ENCODE assay signal across 12 mouse cellular contexts in the genomic region with DNA sequence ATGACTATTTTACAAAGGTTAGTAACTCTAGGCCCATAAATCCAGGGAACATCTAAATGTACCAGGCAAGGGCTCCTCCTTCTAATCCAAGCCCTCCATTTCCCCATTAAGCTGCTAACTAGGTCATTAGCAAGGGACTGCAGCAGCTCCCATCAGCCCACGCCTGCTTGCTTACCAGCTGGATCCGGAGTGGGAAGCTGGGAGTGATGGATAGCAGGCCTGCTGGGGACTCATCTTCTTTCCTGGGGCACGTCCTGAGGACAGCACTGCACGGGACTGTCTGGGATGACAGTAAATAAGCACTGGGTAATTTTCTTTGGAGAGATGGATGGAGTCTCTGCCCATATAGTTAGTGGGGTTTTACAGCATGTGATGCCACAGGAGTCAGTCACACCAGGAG.
DNase-seq lines count a peak whose midpoint lies in the region; ATAC-seq and TF ChIP-seq lines count a peak whose summit lies in the region.
"Had no signal": no experiment of that assay in that cellular context is flagged by ENCODE, and none has a peak within 500 bp of the region (broad histone marks: within the 10 kb centered on the region; RNA-seq: fewer than 3 reads in every experiment).

No protein-coding gene starts in this region.

- no peaks in the 10 kb centered on the region for H3K27me3 ChIP-seq in kidney, embryonic 15.5 days
- no peaks in the 10 kb centered on the region for H3K27me3 ChIP-seq in heart, adult 2 months (ENCODE audit: control insufficient read depth, insufficient read depth, low read length)
- H3K27me3 ChIP-seq: megakaryocyte, embryonic 14.5 days had no signal

- TF ChIP-seq EP300 in heart, adult 2 months (IDR thresholded peaks at IDR 0.05; ENCODE audit: insufficient read depth, low read depth, low read length): no peak

- no peak for TF ChIP-seq CTCF in heart, adult 2 months (IDR thresholded peaks at IDR 0.05)

- H3K4me2 ChIP-seq in kidney, embryonic 15.5 days: no peak overlapping the region

- no peak overlapping the region for H3K4me3 ChIP-seq in kidney, embryonic 15.5 days (replicated peaks)
- no peak overlapping the region for H3K4me3 ChIP-seq in heart, adult 2 months
- H3K4me3 ChIP-seq: left cerebral cortex, adult 2 months; megakaryocyte, embryonic 14.5 days had no signal

- intact Hi-C loops in heart, adult 2 months (cut with DNase I): no loop called here

- H3K79me2 ChIP-seq in heart, adult 2 months (replicated peaks; ENCODE audit: control insufficient read depth, insufficient read depth, low read length): no peaks in the 10 kb centered on the region

- no peaks in the 10 kb centered on the region for H3K36me3 ChIP-seq in kidney, embryonic 15.5 days
- H3K36me3 ChIP-seq in heart, adult 2 months (ENCODE audit: control insufficient read depth, insufficient read depth, low read length): no peaks in the 10 kb centered on the region

- TF ChIP-seq POLR2A in heart, adult 2 months (IDR thresholded peaks at IDR 0.05; ENCODE audit: insufficient read depth, low read depth, low read length): no peak

- no peaks in the 10 kb centered on the region for H3K9me3 ChIP-seq in kidney, embryonic 15.5 days (replicated peaks)
- H3K9me3 ChIP-seq: megakaryocyte, embryonic 14.5 days had no signal

- H3K27ac ChIP-seq in kidney, embryonic 15.5 days: no peak overlapping the region
- H3K27ac ChIP-seq in heart, adult 2 months: no peak overlapping the region
- H3K27ac ChIP-seq: left cerebral cortex, adult 2 months; liver, embryonic 14.5 days had no signal

- H3K9ac ChIP-seq in kidney, embryonic 15.5 days: no peak overlapping the region
- no peak overlapping the region for H3K9ac ChIP-seq in heart, adult 2 months (ENCODE audit: low read depth, low read length)
- H3K9ac ChIP-seq: liver, embryonic 14.5 days had no signal

- H3K4me1 ChIP-seq in kidney, embryonic 15.5 days: no peaks in the 10 kb centered on the region
- H3K4me1 ChIP-seq in heart, adult 2 months (ENCODE audit: control insufficient read depth, insufficient read depth, low read length): no peaks in the 10 kb centered on the region
- H3K4me1 ChIP-seq: megakaryocyte, embryonic 14.5 days had no signal

- 12% methylated on average over 4 of the region's 4 CpGs for WGBS in kidney, embryonic 15.5 days
- 25% methylated on average over 4 of the region's 4 CpGs for WGBS in heart, adult 2 months

- no peak for ATAC-seq in kidney, embryonic 15.5 days (replicated peaks; ENCODE audit: low FRiP score)

- DNase-seq in kidney, postnatal 4 days: peak; percentile 8 to 33
- DNase-seq in forelimb bud, embryonic 11.5 days (ENCODE audit: low read depth, low spot score): peak; percentile 13
- peak; percentile 44 to 52 for DNase-seq in layer of hippocampus, adult 18-20 months (ENCODE audit: low spot score in 2 of 2)
- DNase-seq in retina, adult 2 months (ENCODE audit: low read depth, low spot score): peak; percentile 20
- no peak for DNase-seq in heart, adult 2 months
- no peak for DNase-seq in kidney, postnatal 25 days
- DNase-seq: cerebellum, adult 2 months; gastrocnemius, postnatal 36 days had no signal

Comparison
In these comparisons a context has a peak if more than half of its experiments do, and no peak if none do; other contexts are left out.
1. DNase-seq: peak in kidney, postnatal 4 days (2 of 2), forelimb bud, embryonic 11.5 days (single experiment), layer of hippocampus, adult 18-20 months (2 of 2) and retina, adult 2 months (single experiment); none in heart, adult 2 months (0 of 2) and kidney, postnatal 25 days (0 of 2).